Comparison of ENCODE assay signal across 8 mouse cellular contexts in genomic region chr7:12779782-12780150, GRCm38 (mm10). TPM values are rescaled to one million over a fixed set of nuclear protein-coding genes. Genes with fewer than 3 reads are reported as not detected.
A peak's percentile ranks its signal among the peaks of the same experiment; 100 is the strongest.
DNase-seq lines count a peak whose midpoint lies in the region; ATAC-seq and TF ChIP-seq lines count a peak whose summit lies in the region.

No protein-coding gene starts in this region.

- 15% methylated on average over 10 of the region's 10 CpGs for WGBS in lung, embryonic 15.5 days
- 22% methylated on average over 10 of the region's 10 CpGs for WGBS in forebrain, embryonic 12.5 days
- 23% methylated on average over 10 of the region's 10 CpGs for WGBS in limb, embryonic 11.5 days
- 19% methylated on average over 10 of the region's 10 CpGs for WGBS in olfactory bulb, adult 2 months

- H3K27me3 ChIP-seq in lung, embryonic 15.5 days = no peaks in the 10 kb centered on the region
- no peaks in the 10 kb centered on the region for H3K27me3 ChIP-seq in forebrain, embryonic 12.5 days
- no peaks in the 10 kb centered on the region for H3K27me3 ChIP-seq in limb, embryonic 11.5 days (ENCODE audit: control insufficient read depth, insufficient read depth, low read length)

- TF ChIP-seq CTCF in olfactory bulb, adult 2 months (IDR thresholded peaks at IDR 0.05; ENCODE audit: insufficient read depth, low read depth, low read length) = no peak

- peaks cover 10% of the 10 kb centered on the region for H3K4me1 ChIP-seq in lung, embryonic 15.5 days
- peaks cover 9% of the 10 kb centered on the region for H3K4me1 ChIP-seq in forebrain, embryonic 12.5 days
- H3K4me1 ChIP-seq in limb, embryonic 11.5 days (ENCODE audit: control insufficient read depth, insufficient read depth, low read length) = 0 out of 2 replicates have a peak, but pooled peaks cover 4% of the 10 kb centered on the region
- H3K4me1 ChIP-seq in olfactory bulb, adult 2 months (ENCODE audit: control insufficient read depth, insufficient read depth, low read length) = peaks cover 11% of the 10 kb centered on the region; the same call in 1 of the 2 replicates

- peak overlapping the region; percentile 96 for H3K4me2 ChIP-seq in lung, embryonic 15.5 days
- peak overlapping the region; percentile 89 for H3K4me2 ChIP-seq in forebrain, embryonic 12.5 days
- peak overlapping the region; percentile 89 for H3K4me2 ChIP-seq in limb, embryonic 11.5 days (ENCODE audit: low read depth, severe bottlenecking)

- H3K4me3 ChIP-seq in lung, embryonic 15.5 days = peak overlapping the region; percentile 63
- peak overlapping the region; percentile 66 for H3K4me3 ChIP-seq in forebrain, embryonic 12.5 days (replicated peaks)
- peak overlapping the region; percentile 68 for H3K4me3 ChIP-seq in limb, embryonic 11.5 days (ENCODE audit: low read depth, low read length)
- peak overlapping the region; percentile 87 for H3K4me3 ChIP-seq in olfactory bulb, adult 2 months (ENCODE audit: insufficient read depth, low read depth, low read length)

- peaks cover 6% of the 10 kb centered on the region for H3K36me3 ChIP-seq in lung, embryonic 15.5 days
- peaks cover 6% of the 10 kb centered on the region for H3K36me3 ChIP-seq in forebrain, embryonic 12.5 days (replicated peaks)
- H3K36me3 ChIP-seq in limb, embryonic 11.5 days (ENCODE audit: control insufficient read depth, insufficient read depth, low read length) = 0 out of 2 replicates have a peak, but pooled peaks cover 1% of the 10 kb centered on the region

- no peaks in the 10 kb centered on the region for H3K9me3 ChIP-seq in lung, embryonic 15.5 days
- no peaks in the 10 kb centered on the region for H3K9me3 ChIP-seq in forebrain, embryonic 12.5 days
- H3K9me3 ChIP-seq in limb, embryonic 11.5 days (ENCODE audit: control insufficient read depth, low read length) = no peaks in the 10 kb centered on the region

- DNase-seq in lung, adult 18-20 months = no peak
- DNase-seq in limb, embryonic 11.5 days (ENCODE audit: low spot score) = no peak
- no peak for DNase-seq in gastrocnemius, postnatal 36 days
- no peak for DNase-seq in spleen, postnatal 36 days (ENCODE audit: low spot score in 2 of 2)
- DNase-seq in adrenal gland, postnatal 10 days = no peak

- H3K9ac ChIP-seq in lung, embryonic 15.5 days = peak overlapping the region; percentile 55
- peak overlapping the region; percentile 71 for H3K9ac ChIP-seq in forebrain, embryonic 12.5 days
- peak overlapping the region; percentile 77; the same call in 1 of the 2 replicates for H3K9ac ChIP-seq in limb, embryonic 11.5 days (ENCODE audit: low read length)

- H3K27ac ChIP-seq in lung, embryonic 15.5 days = no peak overlapping the region
- H3K27ac ChIP-seq in forebrain, embryonic 12.5 days = no peak overlapping the region
- H3K27ac ChIP-seq in limb, embryonic 11.5 days (replicated peaks; ENCODE audit: low read depth, low read length) = no peak overlapping the region
- H3K27ac ChIP-seq in olfactory bulb, adult 2 months (ENCODE audit: insufficient read depth, low read depth, low read length) = no peak overlapping the region

- no peak; the same call in 1 of the 2 replicates for ATAC-seq in lung, embryonic 15.5 days (ENCODE audit: borderline replicate concordance, extremely low read depth, low FRiP score, low TSS enrichment)
- ATAC-seq in forebrain, embryonic 12.5 days (ENCODE audit: low FRiP score) = no peak
- ATAC-seq in limb, embryonic 11.5 days (ENCODE audit: insufficient number of reproducible peaks, low FRiP score, low TSS enrichment, low read depth) = no peak

- intact Hi-C loops in gastrocnemius, postnatal 36 days (cut with DNase I) = no loop called here

- TF ChIP-seq POLR2A in olfactory bulb, adult 2 months (IDR thresholded peaks at IDR 0.05; ENCODE audit: insufficient read depth, low read depth, low read length) = no peak

RNA-seq across cellular contexts. Expression of gene Zscan18, which starts 23.7 kb away (rescaled TPM):
- 6.0 and 6.6 TPM in 2 replicates for polyA plus RNA-seq in lung, embryonic 15.5 days (2015; fragmentation: Nextera tagmentation; extraction: Ambion mirVana)
- polyA plus RNA-seq in forebrain, embryonic 12.5 days (2016; fragmentation: Nextera tagmentation; extraction: Ambion mirVana) = 13.6 and 15.2 TPM in 2 replicates
- 11.6 and 17.7 TPM in 2 replicates for polyA plus RNA-seq in limb, embryonic 11.5 days (2014; fragmentation: Nextera tagmentation; extraction: Ambion mirVana)
- not detected in 2 replicates for polyA plus RNA-seq in olfactory bulb, adult 2 months (2012; ENCODE audit: insufficient read depth, insufficient read length, low replicate concordance, missing spikeins)
- under 1 TPM; 0.87 to 0.91 TPM for total RNA-seq in gastrocnemius, postnatal 36 days (2021)
- 1 to 10 TPM; 2.5 to 5.0 TPM for total RNA-seq in adrenal gland, postnatal 10 days (2021)

RNA-seq across cellular contexts. Expression of gene Zfp329, which starts 38.9 kb away (rescaled TPM):
- polyA plus RNA-seq in lung, embryonic 15.5 days (2015; fragmentation: Nextera tagmentation; extraction: Ambion mirVana) = 12.5 and 14.2 TPM in 2 replicates
- 25.4 and 28.2 TPM in 2 replicates for polyA plus RNA-seq in forebrain, embryonic 12.5 days (2016; fragmentation: Nextera tagmentation; extraction: Ambion mirVana)
- polyA plus RNA-seq in limb, embryonic 11.5 days (2014; fragmentation: Nextera tagmentation; extraction: Ambion mirVana) = 18.5 and 21.1 TPM in 2 replicates
- polyA plus RNA-seq in olfactory bulb, adult 2 months (2012; ENCODE audit: insufficient read depth, insufficient read length, low replicate concordance, missing spikeins) = not detected in 2 replicates
- 1 to 10 TPM; 3.6 to 4.3 TPM for total RNA-seq in gastrocnemius, postnatal 36 days (2021)
- total RNA-seq in adrenal gland, postnatal 10 days (2021) = 10 to 100 TPM in 1 of 2 experiments, 1 to 10 TPM in 1; 7.8 to 14.0 TPM

RNA-seq across cellular contexts. Expression of gene Vmn2r56, which starts 45.0 kb away (rescaled TPM):
- not detected in 2 replicates for polyA plus RNA-seq in lung, embryonic 15.5 days (2015; fragmentation: Nextera tagmentation; extraction: Ambion mirVana)
- not detected in 2 replicates for polyA plus RNA-seq in forebrain, embryonic 12.5 days (2016; fragmentation: Nextera tagmentation; extraction: Ambion mirVana)
- polyA plus RNA-seq in limb, embryonic 11.5 days (2014; fragmentation: Nextera tagmentation; extraction: Ambion mirVana) = not detected in 2 replicates
- not detected in 2 replicates for polyA plus RNA-seq in olfactory bulb, adult 2 months (2012; ENCODE audit: insufficient read depth, insufficient read length, low replicate concordance, missing spikeins)
- not detected for total RNA-seq in gastrocnemius, postnatal 36 days (2021)
- total RNA-seq in adrenal gland, postnatal 10 days (2021) = not detected

RNA-seq across cellular contexts. Expression of gene Zfp110, which starts 54.8 kb away (rescaled TPM):
- 40.0 and 48.4 TPM in 2 replicates for polyA plus RNA-seq in lung, embryonic 15.5 days (2015; fragmentation: Nextera tagmentation; extraction: Ambion mirVana)
- polyA plus RNA-seq in forebrain, embryonic 12.5 days (2016; fragmentation: Nextera tagmentation; extraction: Ambion mirVana) = 32.4 and 34.5 TPM in 2 replicates
- 38.3 and 38.4 TPM in 2 replicates for polyA plus RNA-seq in limb, embryonic 11.5 days (2014; fragmentation: Nextera tagmentation; extraction: Ambion mirVana)
- not detected in 2 replicates for polyA plus RNA-seq in olfactory bulb, adult 2 months (2012; ENCODE audit: insufficient read depth, insufficient read length, low replicate concordance, missing spikeins)
- 1 to 10 TPM; 6.4 to 8.2 TPM for total RNA-seq in gastrocnemius, postnatal 36 days (2021)
- 10 to 100 TPM; 22.4 to 25.6 TPM for total RNA-seq in adrenal gland, postnatal 10 days (2021)
